Mouse (Mus musculus): ENCODE results near the gene Aldoc. TPM values are rescaled to one million over a fixed set of nuclear protein-coding genes. Genes with fewer than 3 reads are reported as not detected.

Gene Aldoc
- polyA plus RNA-seq, 1 experiment from 2014 or later: 6.8 TPM

- Histone ChIP-seq H3K4me3 (ENCODE audit: inconsistent target) (peak overlapping the region; percentile 61; the same call in 1 of the 2 replicates), H3K79me2 (ENCODE audit: inconsistent target) (peaks cover 5% of the 10 kb centered on the region), H3K36me3 (ENCODE audit: inconsistent target) (peaks cover 10% of the 10 kb centered on the region; the same call in 1 of the 2 replicates), H3K27ac (peak overlapping the region; percentile 93)
- 30% methylated on average over 6 of the region's 8 CpGs for WGBS (ENCODE audit: missing documents)
Observed at GRCm38 (mm10) chr11:78344890-78345715, 22.3 kb downstream of the Aldoc start.

GRCm38 (mm10) chr11:78345801-78346200 lies 23.0 kb downstream of the Aldoc start:
- Histone ChIP-seq H3K79me2 (ENCODE audit: inconsistent target) (peaks cover 5% of the 10 kb centered on the region), H3K27ac (peak overlapping the region; percentile 93), H3K36me3 (ENCODE audit: inconsistent target) (peaks cover 6% of the 10 kb centered on the region; the same call in 1 of the 2 replicates), H3K4me3 (ENCODE audit: inconsistent target) (no peak overlapping the region; the same call in 1 of the 2 replicates)
- WGBS (ENCODE audit: missing documents): under 1% methylated on average over 7 of the region's 7 CpGs

DNA sequence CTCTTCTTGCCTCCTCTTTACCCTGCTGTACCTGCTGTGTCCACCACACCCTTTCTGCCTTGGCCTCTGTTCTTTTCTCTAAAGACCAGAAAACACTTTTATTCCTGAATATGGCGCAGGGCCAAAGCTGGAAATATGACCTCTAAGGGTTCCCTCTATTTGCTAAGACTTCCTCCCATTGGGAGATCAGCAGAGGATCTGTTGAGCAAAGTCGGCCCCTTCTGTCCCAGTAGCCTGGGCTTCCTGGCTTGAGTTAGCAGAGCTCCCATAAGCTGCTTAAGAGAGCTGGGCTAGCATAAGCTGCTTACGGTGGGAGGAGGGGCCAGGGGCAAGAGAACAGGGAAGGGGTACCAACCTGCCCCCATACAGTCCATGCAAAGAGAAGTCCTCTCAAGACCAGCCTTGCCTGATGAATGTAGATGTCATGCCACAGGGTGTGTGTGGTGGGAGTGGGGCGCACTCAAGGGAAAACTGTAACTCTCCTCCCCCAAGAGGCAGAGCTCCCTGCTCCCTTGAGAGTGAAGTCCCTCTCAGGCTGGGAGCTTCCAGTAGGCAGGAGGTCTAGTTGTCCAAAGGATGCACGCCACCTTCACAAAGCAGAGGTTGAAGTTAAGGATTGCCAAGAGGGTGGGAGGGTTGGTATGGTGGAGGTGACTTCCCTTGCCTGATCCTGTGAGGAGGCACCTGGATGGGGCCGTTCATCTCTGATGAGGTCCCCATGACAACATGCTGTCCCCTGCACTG lies 23.7 kb downstream of the Aldoc start:
- peak overlapping the region; percentile 93 for H3K27ac ChIP-seq
- H3K36me3 ChIP-seq (ENCODE audit: inconsistent target): no peaks in the 10 kb centered on the region
- peak overlapping the region; percentile 2; the same call in 1 of the 2 replicates for H3K4me3 ChIP-seq (ENCODE audit: inconsistent target)
- WGBS (ENCODE audit: missing documents): 69% methylated on average over 6 of the region's 6 CpGs
- H3K79me2 ChIP-seq (ENCODE audit: inconsistent target): peaks cover 5% of the 10 kb centered on the region

- Histone ChIP-seq H3K79me2 (ENCODE audit: inconsistent target) (peaks cover 5% of the 10 kb centered on the region), H3K4me3 (ENCODE audit: inconsistent target) (no peak overlapping the region), H3K27ac (peak overlapping the region; percentile 93), H3K36me3 (ENCODE audit: inconsistent target) (no peaks in the 10 kb centered on the region)
- 93% methylated on average over 9 of the region's 10 CpGs for WGBS (ENCODE audit: missing documents)
Observed at GRCm38 (mm10) chr11:78347070-78347754, 24.4 kb downstream of the Aldoc start.

DNA sequence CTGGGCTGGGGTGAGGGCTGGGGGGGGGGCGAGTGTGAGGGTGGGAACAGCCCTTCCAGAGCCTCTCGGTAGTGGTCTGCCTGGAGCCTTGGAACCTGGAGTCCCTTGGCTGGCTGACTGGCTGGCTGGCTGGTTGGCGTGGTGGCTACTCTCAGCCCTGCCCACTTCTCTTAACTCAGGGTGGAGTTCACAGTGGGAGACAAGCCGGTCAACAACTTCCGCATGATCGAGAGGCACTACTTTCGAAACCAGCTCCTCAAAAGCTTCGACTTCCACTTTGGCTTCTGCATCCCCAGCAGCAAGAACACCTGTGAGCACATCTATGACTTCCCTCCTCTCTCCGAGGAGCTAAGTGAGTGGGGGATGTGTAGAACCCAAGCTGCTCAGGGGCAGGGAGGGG lies 25.1 kb downstream of the Aldoc start:
- H3K4me3 ChIP-seq (ENCODE audit: inconsistent target): no peak overlapping the region
- peak overlapping the region; percentile 93 for H3K27ac ChIP-seq
- 23% methylated on average over 9 of the region's 9 CpGs for WGBS (ENCODE audit: missing documents)
- H3K36me3 ChIP-seq (ENCODE audit: inconsistent target): no peaks in the 10 kb centered on the region
- H3K79me2 ChIP-seq (ENCODE audit: inconsistent target): peaks cover 5% of the 10 kb centered on the region

DNA sequence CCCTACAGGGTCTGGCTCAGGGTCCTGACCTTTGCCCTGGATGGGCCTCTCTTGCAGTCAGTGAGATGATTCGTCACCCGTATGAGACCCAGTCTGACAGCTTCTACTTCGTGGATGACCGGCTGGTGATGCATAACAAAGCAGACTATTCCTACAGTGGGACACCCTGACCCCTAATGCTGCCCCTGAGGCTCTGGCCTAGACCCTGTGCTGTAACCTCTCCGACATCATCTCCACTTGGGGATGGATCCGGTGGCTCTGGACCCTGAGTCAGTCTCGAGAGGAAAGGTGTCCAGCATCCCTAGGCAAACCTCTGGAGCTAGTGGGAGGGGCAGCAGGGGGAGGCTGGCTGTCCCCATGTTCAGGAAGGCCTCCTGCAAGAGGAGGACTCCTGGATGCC lies 25.7 kb downstream of the Aldoc start:
- 87% methylated on average over 7 of the region's 7 CpGs for whole genome bisulfite sequencing (ENCODE audit: missing documents)
- Histone ChIP-seq H3K27ac (peak overlapping the region; percentile 93; the same call in 1 of the 2 replicates), H3K36me3 (ENCODE audit: inconsistent target) (no peaks in the 10 kb centered on the region), H3K4me3 (ENCODE audit: inconsistent target) (no peak overlapping the region), H3K79me2 (ENCODE audit: inconsistent target) (peaks cover 5% of the 10 kb centered on the region)

DNA sequence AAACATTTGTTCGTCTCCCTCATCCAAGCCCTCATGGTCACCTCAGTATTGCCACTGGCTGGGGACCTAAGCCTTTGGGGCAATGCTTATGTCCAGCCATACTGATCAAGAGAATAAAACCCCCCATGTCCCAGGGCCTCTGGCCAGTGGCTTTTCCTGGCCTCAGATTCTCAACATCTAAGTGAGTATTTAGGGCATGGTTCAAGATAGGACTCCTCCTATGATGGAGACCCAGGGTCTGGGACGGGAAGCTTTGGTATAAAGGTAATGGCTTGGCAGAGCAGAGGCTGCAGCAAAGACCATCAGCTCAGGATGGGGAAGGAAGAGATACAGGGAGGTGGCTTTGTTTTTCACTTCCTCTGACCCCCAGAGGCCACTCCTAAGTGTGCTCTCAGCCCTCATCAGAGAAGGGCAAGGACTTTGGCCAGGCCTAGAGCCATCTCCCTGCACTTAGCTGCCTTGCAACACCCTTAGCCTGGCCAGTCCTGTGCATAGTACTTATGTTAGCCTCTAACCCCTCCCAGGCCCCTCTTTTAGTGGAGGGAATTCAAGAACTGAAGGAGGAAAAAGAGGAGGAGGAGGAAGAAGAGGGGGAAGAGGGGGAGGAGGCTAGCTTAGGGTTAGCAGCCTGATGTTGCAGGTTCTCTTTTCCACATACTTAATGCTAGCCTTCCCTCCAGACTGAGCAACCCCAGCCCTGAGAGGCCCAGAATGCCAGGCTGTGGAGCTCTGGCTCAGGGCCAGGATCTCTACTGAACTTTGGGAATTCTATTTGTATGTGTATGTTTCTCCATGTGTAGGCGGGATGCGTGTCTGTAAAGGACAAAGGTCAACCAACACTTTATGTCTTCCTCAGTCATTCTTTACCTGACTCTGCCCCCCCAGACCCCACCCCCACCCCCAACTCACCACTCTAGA lies 26.9 kb downstream of the Aldoc start:
- Histone ChIP-seq H3K79me2 (ENCODE audit: inconsistent target) (no peaks in the 10 kb centered on the region), H3K4me3 (ENCODE audit: inconsistent target) (no peak overlapping the region), H3K36me3 (ENCODE audit: inconsistent target) (no peaks in the 10 kb centered on the region), H3K27ac (peak overlapping the region; percentile 53)
- WGBS (ENCODE audit: missing documents): 71% methylated on average over 4 of the region's 4 CpGs

GRCm38 (mm10) chr11:78353081-78353480 lies 30.3 kb downstream of the Aldoc start:
- H3K27ac ChIP-seq: no peak overlapping the region
- H3K36me3 ChIP-seq (ENCODE audit: inconsistent target): no peaks in the 10 kb centered on the region
- WGBS (ENCODE audit: missing documents): 11% methylated on average over 1 of the region's 1 CpGs
- H3K4me3 ChIP-seq (ENCODE audit: inconsistent target): no peak overlapping the region
- H3K79me2 ChIP-seq (ENCODE audit: inconsistent target): no peaks in the 10 kb centered on the region

GRCm38 (mm10) chr11:78354905-78355304 lies 32.1 kb downstream of the Aldoc start:
- Histone ChIP-seq H3K36me3 (ENCODE audit: inconsistent target) (no peaks in the 10 kb centered on the region), H3K27ac (no peak overlapping the region), H3K79me2 (ENCODE audit: inconsistent target) (no peaks in the 10 kb centered on the region), H3K4me3 (ENCODE audit: inconsistent target) (no peak overlapping the region)
- WGBS (ENCODE audit: missing documents): 90% methylated on average over 6 of the region's 6 CpGs

- no peaks in the 10 kb centered on the region for H3K36me3 ChIP-seq (ENCODE audit: inconsistent target)
- H3K4me3 ChIP-seq (ENCODE audit: inconsistent target): no peak overlapping the region
- H3K79me2 ChIP-seq (ENCODE audit: inconsistent target): no peaks in the 10 kb centered on the region
Observed at GRCm38 (mm10) chr11:78355471-78356238, 32.9 kb downstream of the Aldoc start.

DNA sequence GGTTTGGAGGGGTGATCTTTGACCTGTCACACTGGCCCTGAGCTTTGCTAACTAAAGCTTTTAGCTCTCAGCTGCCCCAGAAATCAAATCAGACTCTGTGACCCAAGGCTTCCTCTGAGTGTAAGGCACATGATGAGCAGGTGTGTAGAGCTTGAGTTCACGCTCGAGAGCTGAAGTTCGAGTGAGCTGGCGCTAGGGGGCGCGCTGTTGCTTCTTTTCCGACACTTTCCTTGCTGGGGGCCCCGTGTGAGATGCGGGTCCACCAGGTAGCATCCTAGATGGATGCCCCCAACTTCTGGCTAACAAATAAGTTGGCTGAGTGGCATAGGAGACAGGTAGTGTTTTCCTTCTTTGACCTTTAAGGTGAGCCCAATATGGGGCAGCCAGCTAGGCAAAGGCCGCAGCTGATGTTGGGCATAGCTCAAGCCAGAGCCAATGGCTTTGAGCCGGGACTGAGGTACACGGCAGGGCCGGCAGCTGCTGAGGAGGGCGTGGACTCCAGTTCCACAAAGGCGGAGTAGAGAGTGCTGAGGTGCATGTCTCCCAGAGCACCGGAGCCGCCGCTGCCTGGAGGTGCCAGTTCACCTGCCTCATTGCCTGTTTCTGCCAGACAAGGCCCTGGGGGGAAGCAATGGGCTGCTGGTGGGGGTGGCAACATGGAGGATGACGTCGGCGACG lies 35.7 kb downstream of the Aldoc start:
- WGBS (ENCODE audit: missing documents): 84% methylated on average over 13 of the region's 22 CpGs
- H3K4me3 ChIP-seq (ENCODE audit: inconsistent target): no peak overlapping the region
- no peak overlapping the region for H3K27ac ChIP-seq
- H3K36me3 ChIP-seq (ENCODE audit: inconsistent target): no peaks in the 10 kb centered on the region
- no peaks in the 10 kb centered on the region for H3K79me2 ChIP-seq (ENCODE audit: inconsistent target)

More at GRCm38 (mm10) chr11:78355471-78356238, 32.9 kb downstream of the Aldoc start:
- no peak overlapping the region for H3K27ac ChIP-seq
- WGBS (ENCODE audit: missing documents): 45% methylated on average over 4 of the region's 4 CpGs

GRCm38 (mm10) chr11:78360125-78360788 lies 37.5 kb downstream of the Aldoc start:
- H3K79me2 ChIP-seq (ENCODE audit: inconsistent target): no peaks in the 10 kb centered on the region
- H3K4me3 ChIP-seq (ENCODE audit: inconsistent target): peak overlapping the region; percentile 33
- 6% methylated on average over 13 of the region's 13 CpGs for WGBS (ENCODE audit: missing documents)
- no peak overlapping the region for H3K27ac ChIP-seq
- H3K36me3 ChIP-seq (ENCODE audit: inconsistent target): no peaks in the 10 kb centered on the region

All from macrophage (primary cell).